Mouse (Mus musculus) midbrain, embryonic 15.5 days (tissue): Measurements from ENCODE around the gene Mthfd1l. TPM values are rescaled to one million over a fixed set of nuclear protein-coding genes. Genes with fewer than 3 reads are reported as not detected.
A peak's percentile ranks its signal among the peaks of the same experiment; 100 is the strongest.
"Not testable (repeated sequence)": the region's sequence is repeated elsewhere in the genome, so short reads cannot be mapped to it uniquely, and the experiment has no call there.

Experiments
- ATAC-seq: fragments of 200-750 bp; cut with Nextera tagmentation; replicated peaks from 2 replicates; pipeline ENCODE4 v1.8.0; 2017; ENCODE audit warnings: moderate TSS enrichment
- H3K27ac ChIP-seq: fragments of 300-500 bp; sonication (generic); 2 replicates; pipeline ENCODE4 v1.5.1; 2015; ENCODE audit warnings: mild to moderate bottlenecking, inconsistent platforms
- H3K27me3 ChIP-seq: fragments of 300-500 bp; sonication (generic); replicated peaks from 2 replicates; pipeline ENCODE4 v1.6.1; 2015; ENCODE audit warnings: inconsistent platforms
- H3K36me3 ChIP-seq: fragments of 300-500 bp; sonication (generic); replicated peaks from 2 replicates; pipeline ENCODE4 v1.6.1; 2015; ENCODE audit warnings: inconsistent platforms
- H3K4me1 ChIP-seq: fragments of 300-500 bp; sonication (generic); 2 replicates; pipeline ENCODE4 v1.6.1; 2015; ENCODE audit warnings: inconsistent platforms
- H3K4me2 ChIP-seq: fragments of 300-500 bp; sonication (generic); 2 replicates; pipeline ENCODE4 v1.6.1; 2015; ENCODE audit warnings: inconsistent platforms, mild to moderate bottlenecking, moderate library complexity
- H3K4me3 ChIP-seq: fragments of 300-500 bp; sonication (generic); 2 replicates; pipeline ENCODE4 v1.5.1; 2015; ENCODE audit warnings: mild to moderate bottlenecking, inconsistent platforms
- H3K9ac ChIP-seq: fragments of 300-500 bp; sonication (generic); 2 replicates; pipeline ENCODE4 v1.6.1; 2015; ENCODE audit warnings: mild to moderate bottlenecking, inconsistent platforms
- H3K9me3 ChIP-seq: fragments of 300-500 bp; sonication (generic); 2 replicates; pipeline ENCODE4 v1.6.1; 2016; ENCODE audit warnings: inconsistent platforms
- WGBS: fragments of 180-500 bp; shearing (Covaris S2); methylation state at CpG from one replicate; pipeline ENCODE4 v1.1.7; 2015; ENCODE audit warnings: mixed read lengths; 5-methylcytosine and 5-hydroxymethylcytosine counted together
- polyA plus RNA-seq: library from polyadenylated mRNA; unstranded; fragments of >200 nt; fragmentation: Nextera tagmentation; extraction: Ambion mirVana; gene quantifications from 2 replicates; pipeline ENCODE4 v1.2.1, GENCODE M21; 2015

Gene Mthfd1l
- polyA plus RNA-seq, 1 experiment from 2014 or later = 6.0 TPM

DNA sequence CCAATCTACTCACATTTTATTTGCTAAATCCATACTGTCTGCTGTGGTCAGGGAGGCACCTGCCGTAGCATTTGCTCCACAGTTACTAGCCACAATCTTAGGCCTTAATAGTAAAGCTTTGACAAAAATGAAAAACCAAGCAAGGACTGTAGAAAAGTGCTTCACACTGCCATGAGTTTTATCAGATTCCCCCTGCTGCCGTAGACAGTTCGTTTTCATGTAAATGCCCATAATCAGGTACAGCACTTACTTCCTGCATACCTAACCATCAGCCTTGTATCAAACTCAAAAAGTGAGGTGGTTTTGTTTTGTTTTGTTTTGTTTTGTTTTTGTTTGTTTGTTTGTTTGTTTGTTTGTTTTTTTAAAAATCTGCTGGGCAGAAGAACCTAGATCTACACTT, 84.5 kb downstream of the Mthfd1l start:
- WGBS = 92% methylated on average over 3 of the region's 3 CpGs
- ATAC-seq = no peak

DNA sequence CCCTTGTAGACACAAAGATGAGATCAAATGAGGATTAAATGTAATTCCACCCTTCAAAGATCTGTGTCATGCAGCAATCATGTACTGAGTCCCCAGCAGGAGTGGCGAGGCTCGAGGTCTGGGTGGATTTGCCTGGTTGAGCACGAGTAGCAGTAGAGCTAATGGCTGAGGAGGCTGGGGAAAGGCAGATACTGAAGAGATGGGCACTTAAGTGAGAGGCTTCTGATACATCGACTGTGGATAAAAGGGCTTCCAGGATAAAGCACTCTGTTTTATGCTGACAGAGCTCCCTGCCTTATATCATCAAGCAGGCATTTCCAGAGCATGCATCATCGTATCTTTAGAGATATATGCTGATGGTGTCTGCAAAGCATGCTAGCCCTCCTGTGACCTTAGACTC, 84.9 kb downstream of the Mthfd1l start:
- Histone ChIP-seq H3K9ac (no peak overlapping the region), H3K36me3 (no peaks in the 10 kb centered on the region), H3K4me3 (no peak overlapping the region), H3K4me1 (no peaks in the 10 kb centered on the region), H3K9me3 (no peaks in the 10 kb centered on the region), H3K4me2 (no peak overlapping the region), H3K27me3 (no peaks in the 10 kb centered on the region), H3K27ac (no peak overlapping the region)
- ATAC-seq = peak; percentile 49
- WGBS = 60% methylated on average over 5 of the region's 5 CpGs

More for the DNA sequence above, 84.5 kb downstream of the Mthfd1l start:
- Histone ChIP-seq H3K36me3 (no peaks in the 10 kb centered on the region), H3K27me3 (no peaks in the 10 kb centered on the region), H3K9me3 (no peaks in the 10 kb centered on the region), H3K4me3 (no peak overlapping the region), H3K27ac (no peak overlapping the region), H3K9ac (no peak overlapping the region), H3K4me1 (no peaks in the 10 kb centered on the region), H3K4me2 (no peak overlapping the region)

DNA sequence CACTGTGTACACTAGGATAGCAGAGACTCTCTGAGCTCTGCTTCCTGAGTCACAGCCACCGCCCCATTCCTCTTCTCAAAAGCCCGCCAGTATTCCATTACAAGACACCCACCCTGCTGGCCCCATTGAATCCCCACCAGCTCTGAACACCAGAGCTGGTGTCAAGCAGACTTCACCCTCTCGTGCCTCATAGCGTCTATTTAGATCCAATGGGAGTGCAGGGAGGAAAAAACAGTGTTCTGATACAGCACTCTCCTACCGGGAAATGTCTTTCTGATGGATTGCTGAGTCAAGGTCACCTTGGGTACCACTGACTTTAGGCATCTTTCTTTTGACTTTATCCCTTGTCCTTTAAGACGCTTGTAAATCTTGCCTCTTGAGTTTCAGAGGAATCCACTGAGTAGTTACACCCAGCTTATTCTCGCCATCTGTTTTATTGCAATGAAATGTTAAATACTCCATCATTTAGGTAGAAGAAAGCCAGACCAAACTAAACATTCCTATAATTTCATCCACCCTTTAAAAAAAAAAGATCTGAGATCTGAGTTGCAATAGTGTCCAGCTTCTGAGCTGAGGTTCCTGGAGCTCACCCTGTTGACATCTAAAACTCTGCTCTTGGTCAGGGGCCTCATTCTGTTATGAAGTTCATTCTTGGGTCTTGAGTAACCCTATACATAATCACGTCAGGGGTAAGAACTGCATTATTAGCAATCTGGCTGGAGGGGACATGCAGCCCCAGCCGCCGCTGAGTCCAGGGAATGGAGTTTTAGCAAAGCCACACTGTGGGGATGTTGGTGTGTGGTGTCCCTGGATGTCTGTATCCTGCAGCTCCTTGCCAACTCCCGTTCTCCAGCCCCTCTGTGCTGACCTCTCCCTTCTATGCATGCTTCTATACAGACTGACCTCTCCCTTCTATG, 88.4 kb downstream of the Mthfd1l start:
- Histone ChIP-seq H3K4me3 (no peak overlapping the region), H3K27me3 (no peaks in the 10 kb centered on the region), H3K36me3 (no peaks in the 10 kb centered on the region), H3K9me3 (no peaks in the 10 kb centered on the region), H3K27ac (no peak overlapping the region), H3K4me1 (no peaks in the 10 kb centered on the region), H3K9ac (no peak overlapping the region), H3K4me2 (no peak overlapping the region)
- no peak for ATAC-seq
- 87% methylated on average over 11 of the region's 11 CpGs for WGBS

DNA sequence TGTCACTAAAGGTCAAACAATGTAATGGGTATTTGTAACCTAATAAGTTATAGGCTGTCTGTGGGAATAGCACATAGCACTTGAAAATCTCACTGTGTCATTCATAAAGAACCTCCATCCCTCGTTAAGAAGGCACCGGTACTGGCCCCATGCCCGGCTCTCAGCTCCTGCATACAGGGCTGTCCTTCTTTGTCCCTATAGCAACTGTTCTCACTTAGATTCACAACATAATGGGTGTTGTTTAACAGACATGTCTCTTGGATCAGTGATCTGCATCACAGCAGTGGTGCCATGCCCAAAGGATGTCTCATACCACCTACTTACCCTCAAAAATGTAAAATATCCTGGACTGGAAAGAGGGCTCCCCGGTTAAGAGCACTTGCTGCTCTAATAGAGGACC, 90.6 kb downstream of the Mthfd1l start:
- Histone ChIP-seq H3K4me1 (no peaks in the 10 kb centered on the region), H3K27ac (no peak overlapping the region), H3K9me3 (no peaks in the 10 kb centered on the region), H3K4me3 (no peak overlapping the region), H3K9ac (no peak overlapping the region), H3K27me3 (no peaks in the 10 kb centered on the region), H3K4me2 (no peak overlapping the region), H3K36me3 (no peaks in the 10 kb centered on the region)
- ATAC-seq = no peak
- WGBS = 79% methylated on average over 4 of the region's 4 CpGs

DNA sequence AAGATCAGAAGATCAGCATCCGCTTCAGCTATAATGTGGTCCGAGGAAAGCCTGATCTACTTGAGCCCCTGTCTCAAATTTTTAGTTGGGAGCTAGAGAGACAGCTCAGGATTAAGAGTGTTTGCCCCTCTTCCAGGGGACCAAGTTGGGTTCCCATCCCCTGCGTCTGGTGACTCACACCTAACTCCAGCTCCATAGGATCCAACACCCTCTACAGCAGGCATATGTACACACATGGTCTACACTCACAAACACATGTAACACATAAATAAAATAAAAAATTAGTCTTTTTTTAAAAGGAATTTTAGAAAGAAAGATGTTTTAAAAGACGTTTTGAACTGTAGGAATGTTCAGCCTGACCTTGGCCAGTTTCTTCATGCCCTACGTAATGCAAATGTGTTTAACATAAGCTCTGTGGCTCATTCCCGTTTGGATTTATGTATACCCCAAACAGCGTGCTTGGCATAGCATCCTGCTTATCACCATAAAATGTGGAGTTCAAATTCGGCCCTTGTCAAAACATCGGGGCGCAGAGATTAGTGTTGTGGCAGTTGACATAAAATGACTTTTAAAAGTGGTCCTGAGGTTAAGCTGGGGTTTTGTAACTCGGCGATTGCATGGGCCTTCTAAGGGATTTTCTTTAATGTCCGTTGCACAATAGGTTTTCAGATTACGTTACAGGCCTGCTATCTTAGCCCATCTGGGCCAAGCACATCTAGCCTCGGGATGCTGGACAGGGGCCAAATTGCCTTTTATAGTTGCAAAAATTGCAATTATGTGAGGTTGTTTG, 92.6 kb downstream of the Mthfd1l start:
- no peaks in the 10 kb centered on the region for H3K27me3 ChIP-seq
- H3K9ac ChIP-seq = no peak overlapping the region
- H3K4me3 ChIP-seq = no peak overlapping the region
- H3K27ac ChIP-seq = no peak overlapping the region
- WGBS = 63% methylated on average over 15 of the region's 15 CpGs
- no peaks in the 10 kb centered on the region for H3K36me3 ChIP-seq
- ATAC-seq = no peak
- H3K4me1 ChIP-seq = no peaks in the 10 kb centered on the region
- no peaks in the 10 kb centered on the region for H3K9me3 ChIP-seq
- H3K4me2 ChIP-seq = no peak overlapping the region

DNA sequence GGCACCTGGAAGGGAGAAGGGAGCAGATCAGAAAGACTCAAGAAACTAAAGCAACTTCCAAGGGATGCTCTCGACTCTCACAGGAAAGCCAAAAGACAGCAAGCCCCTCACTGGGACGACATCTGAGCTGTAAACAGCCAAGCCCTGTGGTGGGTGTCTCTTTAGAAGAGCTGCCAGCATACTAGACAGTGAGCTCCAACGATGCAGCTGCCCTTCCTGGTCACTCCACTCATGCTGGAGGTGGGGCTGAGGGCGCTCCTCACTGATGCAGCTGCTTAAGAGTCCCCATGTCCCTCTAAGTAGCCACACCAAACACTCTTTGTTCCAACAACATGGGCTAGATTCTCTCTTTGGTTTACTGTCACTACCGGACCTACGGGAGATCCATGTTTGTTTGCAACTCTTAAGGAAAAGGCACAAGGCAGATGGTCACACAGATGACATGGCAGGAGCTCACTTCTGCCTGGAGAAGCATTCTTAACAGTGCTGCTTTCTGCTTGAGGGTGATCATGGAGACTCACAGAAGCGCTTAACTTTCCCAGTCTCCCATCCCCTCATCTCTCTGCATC, 96.4 kb downstream of the Mthfd1l start:
- no peak overlapping the region for H3K9ac ChIP-seq
- H3K36me3 ChIP-seq = no peaks in the 10 kb centered on the region
- no peaks in the 10 kb centered on the region for H3K4me1 ChIP-seq
- H3K9me3 ChIP-seq = no peaks in the 10 kb centered on the region
- 86% methylated on average over 7 of the region's 7 CpGs for WGBS
- H3K27me3 ChIP-seq = no peaks in the 10 kb centered on the region
- H3K4me3 ChIP-seq = no peak overlapping the region
- H3K4me2 ChIP-seq = no peak overlapping the region
- no peak overlapping the region for H3K27ac ChIP-seq
- no peak for ATAC-seq

DNA sequence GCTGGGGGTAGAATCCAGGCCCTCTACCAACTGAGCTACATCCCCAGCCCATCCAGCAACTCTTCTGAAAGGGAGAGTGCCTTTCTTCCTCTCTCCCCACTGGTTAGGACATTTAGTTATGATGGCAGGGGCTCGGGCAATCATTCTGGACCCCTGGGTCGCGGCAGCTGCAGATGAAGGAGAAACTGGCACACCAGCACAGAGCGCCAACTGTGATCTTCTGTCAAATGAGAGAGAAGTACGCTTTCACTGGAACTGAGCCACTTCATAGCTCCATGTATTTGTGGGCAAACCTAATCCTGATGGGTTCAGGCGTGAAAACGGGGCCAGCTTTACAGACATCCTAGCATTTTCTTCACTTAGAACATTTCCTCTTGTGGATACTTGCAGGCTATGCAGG, 97.1 kb downstream of the Mthfd1l start:
- Histone ChIP-seq H3K36me3 (no peaks in the 10 kb centered on the region), H3K9ac (no peak overlapping the region), H3K4me3 (no peak overlapping the region), H3K9me3 (no peaks in the 10 kb centered on the region), H3K4me2 (no peak overlapping the region), H3K4me1 (no peaks in the 10 kb centered on the region), H3K27ac (no peak overlapping the region), H3K27me3 (no peaks in the 10 kb centered on the region)
- WGBS = 91% methylated on average over 7 of the region's 7 CpGs
- ATAC-seq = no peak

DNA sequence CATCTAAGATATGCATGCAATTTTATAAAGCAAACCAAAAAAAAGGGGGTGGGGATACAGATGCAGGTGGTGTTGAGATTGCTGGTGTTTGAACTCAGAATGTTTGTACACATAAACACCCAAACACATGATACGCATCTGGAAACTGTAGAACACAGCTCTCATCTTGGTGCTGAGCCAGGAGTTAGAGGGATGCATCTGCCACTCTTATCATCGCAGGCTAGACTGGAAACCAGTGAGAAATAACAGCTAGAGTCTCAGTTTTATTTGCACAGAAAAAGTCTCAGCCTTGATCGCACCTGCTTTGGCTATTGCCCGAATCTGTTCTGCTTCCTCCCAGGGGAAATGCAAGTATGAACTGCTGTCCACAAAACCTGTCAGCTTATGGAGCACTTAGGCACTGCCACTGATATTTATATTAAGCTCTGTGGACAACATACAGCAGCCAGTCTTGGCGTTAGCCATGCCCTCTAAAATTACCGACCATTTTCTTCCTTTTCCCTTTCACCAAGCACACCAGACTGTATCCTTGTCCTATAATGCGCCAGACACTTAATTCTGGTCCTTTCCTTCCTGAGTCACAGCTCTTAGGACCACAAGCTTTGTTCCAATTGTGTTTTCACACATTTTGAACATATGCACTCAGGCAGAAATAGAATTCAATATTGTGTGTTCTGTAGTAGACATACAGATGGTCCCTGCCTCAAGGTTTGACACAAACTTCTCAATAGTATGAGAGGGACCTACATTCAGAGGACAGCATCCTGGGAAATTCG, 98.3 kb downstream of the Mthfd1l start:
- Histone ChIP-seq H3K27me3 (no peaks in the 10 kb centered on the region), H3K36me3 (no peaks in the 10 kb centered on the region), H3K27ac (no peak overlapping the region), H3K9me3 (no peaks in the 10 kb centered on the region), H3K9ac (no peak overlapping the region), H3K4me3 (no peak overlapping the region), H3K4me1 (no peaks in the 10 kb centered on the region), H3K4me2 (no peak overlapping the region)
- WGBS = 91% methylated on average over 8 of the region's 8 CpGs
- ATAC-seq = no peak

DNA sequence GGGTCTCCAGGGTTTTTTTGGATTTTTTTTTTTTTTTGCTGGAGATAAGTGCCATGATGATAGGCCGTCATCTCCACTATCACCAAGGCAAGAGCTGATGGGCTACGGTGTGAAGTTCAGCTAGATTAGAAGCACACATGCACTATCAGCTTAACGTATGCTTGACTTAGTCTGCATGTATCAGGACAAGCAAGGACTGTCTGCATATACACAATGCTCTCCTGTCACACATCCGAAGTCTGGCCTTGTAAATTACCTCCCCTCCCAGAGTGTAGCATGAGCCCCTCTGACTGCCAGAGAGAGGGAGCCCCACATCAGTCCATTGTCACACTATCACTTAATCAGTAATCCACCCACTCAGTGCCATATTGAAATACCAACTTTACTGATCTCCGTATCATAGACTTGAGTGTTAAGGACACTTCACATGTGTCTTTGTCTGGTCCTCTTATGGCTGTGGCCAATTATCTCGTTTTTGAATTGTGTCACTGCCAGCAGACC, 99.0 kb downstream of the Mthfd1l start:
- no peaks in the 10 kb centered on the region for H3K27me3 ChIP-seq
- no peaks in the 10 kb centered on the region for H3K36me3 ChIP-seq
- ATAC-seq = no peak
- H3K9me3 ChIP-seq = no peaks in the 10 kb centered on the region
- WGBS = 76% methylated on average over 6 of the region's 6 CpGs
- H3K4me3 ChIP-seq = no peak overlapping the region
- H3K9ac ChIP-seq = no peak overlapping the region
- H3K27ac ChIP-seq = no peak overlapping the region
- H3K4me2 ChIP-seq = no peak overlapping the region
- no peaks in the 10 kb centered on the region for H3K4me1 ChIP-seq

DNA sequence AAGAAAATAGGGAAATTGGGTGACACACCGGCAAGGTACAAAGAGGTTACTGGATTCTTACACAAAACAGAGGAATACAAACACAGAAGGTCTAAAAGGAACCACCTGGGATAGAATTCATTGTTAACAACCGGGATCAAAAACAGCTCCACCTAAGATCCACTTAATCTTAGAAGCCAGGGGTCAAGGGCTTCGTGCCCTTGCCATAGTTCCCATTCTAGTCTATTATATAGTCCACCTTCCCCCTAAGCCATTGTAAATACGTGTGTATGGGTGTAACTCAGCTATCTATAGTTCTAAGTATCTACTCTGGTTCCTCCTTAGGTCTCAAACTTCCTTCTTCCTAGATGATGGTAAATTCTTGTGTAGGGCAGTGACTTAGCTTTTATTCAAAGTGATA, 99.6 kb downstream of the Mthfd1l start:
- not testable (repeated sequence) for H3K27me3 ChIP-seq, H3K27ac ChIP-seq, H3K4me2 ChIP-seq, H3K9me3 ChIP-seq, H3K4me1 ChIP-seq, H3K36me3 ChIP-seq, H3K9ac ChIP-seq, ATAC-seq, H3K4me3 ChIP-seq
- WGBS = 83% methylated on average over 4 of the region's 4 CpGs

DNA sequence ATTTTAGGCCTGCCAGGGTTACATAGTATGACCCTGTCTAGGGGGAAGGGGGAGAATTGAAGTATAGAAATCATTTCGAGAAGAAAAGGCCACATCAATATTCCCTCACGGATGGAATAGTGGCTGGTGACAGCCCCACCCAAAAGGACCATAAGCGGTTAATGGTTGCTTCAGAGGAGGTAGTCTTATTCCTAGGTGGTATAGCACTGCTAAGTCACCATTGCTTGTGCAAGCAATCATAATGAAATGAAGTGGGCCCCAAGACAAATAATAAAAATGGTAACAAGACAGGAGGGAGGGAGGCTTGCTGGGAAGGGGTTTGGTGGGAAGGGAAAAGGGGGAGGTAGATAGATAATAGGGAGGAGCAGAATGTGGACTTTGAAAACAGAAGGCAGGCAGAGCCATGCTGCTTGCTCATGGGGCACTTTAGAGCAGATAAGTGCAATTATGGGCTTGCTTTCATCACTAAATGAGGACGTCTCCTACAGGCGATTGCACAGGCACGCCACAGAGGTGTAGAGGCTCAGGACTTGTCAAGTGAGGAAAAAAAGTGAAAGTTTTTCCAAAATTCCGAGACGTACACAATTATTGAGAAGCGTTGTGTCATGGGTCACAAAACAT, 105.4 kb downstream of the Mthfd1l start:
- Histone ChIP-seq H3K9ac (no peak overlapping the region), H3K27me3 (no peaks in the 10 kb centered on the region), H3K4me2 (no peak overlapping the region), H3K9me3 (no peaks in the 10 kb centered on the region), H3K4me1 (no peaks in the 10 kb centered on the region), H3K4me3 (no peak overlapping the region), H3K27ac (no peak overlapping the region), H3K36me3 (no peaks in the 10 kb centered on the region)
- no peak for ATAC-seq
- 88% methylated on average over 9 of the region's 9 CpGs for WGBS
